Mouse (Mus musculus) intestine, embryonic 14.5 days (tissue): Measurements from ENCODE around the gene Pou2f1. TPM values are rescaled to one million over a fixed set of nuclear protein-coding genes. Genes with fewer than 3 reads are reported as not detected.
A peak's percentile ranks its signal among the peaks of the same experiment; 100 is the strongest.

Experiments
- ATAC-seq: fragments of 200-750 bp; cut with Nextera tagmentation; replicated peaks from 2 replicates; pipeline ENCODE4 v1.8.0; 2017; ENCODE audit warnings: low read depth, moderate number of reproducible peaks, moderate TSS enrichment, moderate library complexity; ENCODE audit not compliant: low FRiP score, low TSS enrichment
- DNase-seq: peaks from one replicate; pipeline ENCODE4 v3.0.0-alpha.2; 2018; ENCODE audit warnings: low spot score
- H3K27ac ChIP-seq: fragments of 300-500 bp; sonication (generic); 2 replicates; pipeline ENCODE4 v1.5.1; 2014; ENCODE audit warnings: low read depth, mild to moderate bottlenecking, control low read depth
- H3K27me3 ChIP-seq: fragments of 300-500 bp; sonication (generic); replicated peaks from 2 replicates; pipeline ENCODE4 v1.6.1; 2014; ENCODE audit warnings: low read length, control low read depth; ENCODE audit not compliant: control insufficient read depth, insufficient read depth
- H3K36me3 ChIP-seq: fragments of 300-500 bp; sonication (generic); 2 replicates; pipeline ENCODE4 v1.6.1; 2014; ENCODE audit warnings: low read length, control low read depth; ENCODE audit not compliant: control insufficient read depth, insufficient read depth
- H3K4me1 ChIP-seq: fragments of 300-500 bp; sonication (generic); replicated peaks from 2 replicates; pipeline ENCODE4 v1.6.1; 2014; ENCODE audit warnings: low read length, control low read depth, mixed read lengths; ENCODE audit not compliant: control insufficient read depth, insufficient read depth
- H3K4me2 ChIP-seq: fragments of 300-500 bp; sonication (generic); 2 replicates; pipeline ENCODE4 v1.6.1; 2014; ENCODE audit warnings: low read length
- H3K4me3 ChIP-seq: fragments of 300-500 bp; sonication (generic); 2 replicates; pipeline ENCODE4 v1.5.1; 2014; ENCODE audit warnings: low read depth, low read length, control low read depth, mixed read lengths
- H3K9ac ChIP-seq: fragments of 300-500 bp; sonication (generic); 2 replicates; pipeline ENCODE4 v1.6.1; 2014; ENCODE audit warnings: mild to moderate bottlenecking, low read length
- H3K9me3 ChIP-seq: fragments of 300-500 bp; sonication (generic); 2 replicates; pipeline ENCODE4 v1.6.1; 2016; ENCODE audit warnings: low read length, control low read depth; ENCODE audit not compliant: control insufficient read depth
- WGBS: fragments of 180-500 bp; shearing (Covaris S2); extraction: QIAGEN DNeasy Blood & Tissue Kit; methylation state at CpG from one replicate; pipeline ENCODE4 v1.1.7; 2014; 5-methylcytosine and 5-hydroxymethylcytosine counted together
- polyA plus RNA-seq: library from polyadenylated mRNA; unstranded; fragments of >200 nt; fragmentation: Nextera tagmentation; extraction: Ambion mirVana; gene quantifications from 2 replicates; pipeline ENCODE4 v1.2.1, GENCODE M21; 2014

Pou2f1 gene
- polyA plus RNA-seq, 1 experiment from 2014 or later = 20.1 TPM

GRCm38 (mm10) chr1:165840548-165841230 lies 161.8 kb downstream of the Pou2f1 start:
- no peak overlapping the region for H3K27ac ChIP-seq
- 0 out of 2 replicates have a peak overlapping the region, but pooled peaks have one; percentile 8 for H3K9ac ChIP-seq
- peak overlapping the region; percentile 54 for H3K4me2 ChIP-seq
- DNase-seq = peak; percentile 69
- peaks cover 24% of the 10 kb centered on the region for H3K4me1 ChIP-seq
- WGBS = 14% methylated on average over 31 of the region's 31 CpGs
- no peaks in the 10 kb centered on the region for H3K36me3 ChIP-seq
- peak overlapping the region; percentile 31 for H3K4me3 ChIP-seq
- peaks cover 61% of the 10 kb centered on the region for H3K27me3 ChIP-seq
- no peaks in the 10 kb centered on the region for H3K9me3 ChIP-seq
- ATAC-seq = no peak

- Histone ChIP-seq H3K4me3 (no peak overlapping the region), H3K27ac (no peak overlapping the region), H3K4me1 (peaks cover 29% of the 10 kb centered on the region), H3K36me3 (no peaks in the 10 kb centered on the region), H3K9me3 (no peaks in the 10 kb centered on the region), H3K27me3 (peaks cover 47% of the 10 kb centered on the region), H3K4me2 (no peak overlapping the region), H3K9ac (no peak overlapping the region)
- WGBS = 76% methylated on average over 4 of the region's 4 CpGs
- DNase-seq = no peak
- ATAC-seq = no peak
These were observed 163.3 kb downstream of the Pou2f1 start for GRCm38 (mm10) chr1:165839201-165839600.

- H3K4me1 ChIP-seq = peaks cover 38% of the 10 kb centered on the region
- 27% methylated on average over 8 of the region's 8 CpGs for WGBS
- no peak for DNase-seq
These were observed 164.9 kb downstream of the Pou2f1 start for GRCm38 (mm10) chr1:165837546-165837945.

GRCm38 (mm10) chr1:165836461-165836860 lies 166.0 kb downstream of the Pou2f1 start:
- DNase-seq (no peak), ATAC-seq (no peak)
- no peaks in the 10 kb centered on the region for H3K9me3 ChIP-seq
- H3K27me3 ChIP-seq = peaks cover 20% of the 10 kb centered on the region
- H3K4me1 ChIP-seq = peaks cover 38% of the 10 kb centered on the region
- H3K36me3 ChIP-seq = no peaks in the 10 kb centered on the region
- no peak overlapping the region for H3K4me3 ChIP-seq
- WGBS = 2% methylated on average over 6 of the region's 6 CpGs
- no peak overlapping the region for H3K4me2 ChIP-seq
- H3K27ac ChIP-seq = no peak overlapping the region
- H3K9ac ChIP-seq = no peak overlapping the region

More at GRCm38 (mm10) chr1:165837546-165837945, 164.9 kb downstream of the Pou2f1 start:
- no peak overlapping the region for H3K9ac ChIP-seq
- H3K27ac ChIP-seq = no peak overlapping the region
- no peak for ATAC-seq
- no peaks in the 10 kb centered on the region for H3K9me3 ChIP-seq
- peaks cover 30% of the 10 kb centered on the region for H3K27me3 ChIP-seq
- H3K4me2 ChIP-seq = no peak overlapping the region
- no peak overlapping the region for H3K4me3 ChIP-seq
- H3K36me3 ChIP-seq = no peaks in the 10 kb centered on the region

- Histone ChIP-seq H3K27ac (0 out of 2 replicates have a peak overlapping the region, but pooled peaks have one; percentile 5), H3K4me3 (peak overlapping the region; percentile 3; the same call in 1 of the 2 replicates), H3K4me2 (peak overlapping the region; percentile 40), H3K36me3 (no peaks in the 10 kb centered on the region), H3K9me3 (no peaks in the 10 kb centered on the region), H3K9ac (no peak overlapping the region), H3K27me3 (peaks cover 9% of the 10 kb centered on the region), H3K4me1 (peaks cover 35% of the 10 kb centered on the region)
- 20% methylated on average over 12 of the region's 12 CpGs for WGBS
- ATAC-seq (no peak), DNase-seq (no peak)
These were observed 167.9 kb downstream of the Pou2f1 start for GRCm38 (mm10) chr1:165834633-165834975.

- Histone ChIP-seq H3K9ac (no peak overlapping the region), H3K27ac (0 out of 2 replicates have a peak overlapping the region, but pooled peaks have one; percentile 5), H3K4me1 (peaks cover 35% of the 10 kb centered on the region), H3K4me2 (peak overlapping the region; percentile 40), H3K4me3 (peak overlapping the region; percentile 3; the same call in 1 of the 2 replicates), H3K9me3 (no peaks in the 10 kb centered on the region), H3K36me3 (no peaks in the 10 kb centered on the region), H3K27me3 (peaks cover 3% of the 10 kb centered on the region)
- WGBS = 17% methylated on average over 17 of the region's 17 CpGs
- DNase-seq (no peak), ATAC-seq (no peak)
These were observed 168.4 kb downstream of the Pou2f1 start for GRCm38 (mm10) chr1:165833910-165834632.

GRCm38 (mm10) chr1:165833244-165833643 lies 169.2 kb downstream of the Pou2f1 start:
- 25% methylated on average over 4 of the region's 4 CpGs for WGBS
- H3K4me1 ChIP-seq = peaks cover 35% of the 10 kb centered on the region
- no peaks in the 10 kb centered on the region for H3K36me3 ChIP-seq
- no peak overlapping the region for H3K4me2 ChIP-seq
- H3K4me3 ChIP-seq = no peak overlapping the region
- no peaks in the 10 kb centered on the region for H3K27me3 ChIP-seq
- DNase-seq (no peak), ATAC-seq (no peak)
- no peaks in the 10 kb centered on the region for H3K9me3 ChIP-seq
- H3K27ac ChIP-seq = no peak overlapping the region
- H3K9ac ChIP-seq = no peak overlapping the region

GRCm38 (mm10) chr1:165829890-165830289 lies 172.6 kb downstream of the Pou2f1 start:
- 88% methylated on average over 5 of the region's 5 CpGs for WGBS
- Histone ChIP-seq H3K9me3 (no peaks in the 10 kb centered on the region), H3K27me3 (no peaks in the 10 kb centered on the region), H3K27ac (no peak overlapping the region), H3K4me1 (peaks cover 15% of the 10 kb centered on the region), H3K36me3 (no peaks in the 10 kb centered on the region), H3K4me3 (no peak overlapping the region), H3K9ac (no peak overlapping the region), H3K4me2 (no peak overlapping the region)
- no peak for DNase-seq
- no peak for ATAC-seq
